Mouse (Mus musculus) cerebellum, adult 2 months (tissue): ENCODE measurements around the gene Vac14.

Source experiments
- CTCF ChIP-seq: fragments of 200-500 bp; IDR thresholded peaks from 2 replicates; pipeline ENCODE4 v1.5.1; 2011; ENCODE audit warnings: low read depth, mild to moderate bottlenecking, control low read depth, low read length, moderate library complexity, borderline replicate concordance; ENCODE audit not compliant: insufficient read depth
- POLR2A ChIP-seq: fragments of 200-500 bp; IDR thresholded peaks from 2 replicates; pipeline ENCODE4 v1.6.1; 2011; ENCODE audit warnings: low read length, control low read depth, borderline replicate concordance; ENCODE audit not compliant: insufficient read depth

- no peak for TF ChIP-seq CTCF
- TF ChIP-seq POLR2A, result no peak
These were observed 133.1 kb downstream of the Vac14 start for GRCm38 (mm10) chr8:110751490-110751889.
